Mouse (Mus musculus) ZHBTc4 (cell line): ENCODE data around the gene Ly6g6e.
"Not testable (repeated sequence)": the region's sequence is repeated elsewhere in the genome, so short reads cannot be mapped to it uniquely, and the experiment has no call there.

Experiments
- DNase-seq: peaks from one replicate; pipeline ENCODE4 v3.0.0-alpha.2; 2011; ENCODE audit warnings: low read depth, low spot score

Ly6g6e gene

GRCm38 (mm10) chr17:35076507-35077176, at the start of gene Ly6g6e:
Ly6g6e (plus strand) TSS chr17:35076902.
- peak; percentile 64 for DNase-seq

- DNase-seq: peak; percentile 70
Measured at GRCm38 (mm10) chr17:35027277-35028068, 49.2 kb upstream of the Ly6g6e start, which contains the start of gene Sapcd1. Sapcd1 (minus strand) TSS chr17:35028016.

- no peak for DNase-seq
Measured at GRCm38 (mm10) chr17:35028315-35028714, 48.4 kb upstream of the Ly6g6e start.

- DNase-seq: no peak
Measured at GRCm38 (mm10) chr17:35029691-35030532, 46.8 kb upstream of the Ly6g6e start.

GRCm38 (mm10) chr17:35031272-35031671, 45.4 kb upstream of the Ly6g6e start:
- DNase-seq: no peak

GRCm38 (mm10) chr17:35031880-35032279, 44.8 kb upstream of the Ly6g6e start:
- no peak for DNase-seq

- no peak for DNase-seq
Measured at GRCm38 (mm10) chr17:35032323-35032870, 44.3 kb upstream of the Ly6g6e start.

GRCm38 (mm10) chr17:35033703-35034102, 43.0 kb upstream of the Ly6g6e start:
- DNase-seq: not testable (repeated sequence)

GRCm38 (mm10) chr17:35034896-35035295, 41.8 kb upstream of the Ly6g6e start:
- no peak for DNase-seq

- no peak for DNase-seq
Measured at GRCm38 (mm10) chr17:35039121-35039873, 37.4 kb upstream of the Ly6g6e start.

- no peak for DNase-seq
Measured at GRCm38 (mm10) chr17:35043794-35044193, 32.9 kb upstream of the Ly6g6e start.

- no peak for DNase-seq
Measured at GRCm38 (mm10) chr17:35044904-35045806, 31.5 kb upstream of the Ly6g6e start.

GRCm38 (mm10) chr17:35045807-35046680, 30.7 kb upstream of the Ly6g6e start:
- no peak for DNase-seq

GRCm38 (mm10) chr17:35046681-35047455, 29.8 kb upstream of the Ly6g6e start, which contains the start of gene Msh5:
Msh5 (minus strand) TSS chr17:35046745.
- peak; percentile 100 for DNase-seq

- no peak for DNase-seq
Measured at GRCm38 (mm10) chr17:35047688-35048087, 29.0 kb upstream of the Ly6g6e start.

- no peak for DNase-seq
Measured at GRCm38 (mm10) chr17:35048149-35048931, 28.4 kb upstream of the Ly6g6e start.

- no peak for DNase-seq
Measured at GRCm38 (mm10) chr17:35048932-35049440, 27.7 kb upstream of the Ly6g6e start.
